Mouse (Mus musculus): ENCODE measurements at regions not wholly inside any gene's neighbourhood (a gene's known extent, or its start where the extent isn't known, plus 50 kb on each side); places are given as distances from the start of the nearest gene placed in this dataset.

DNA sequence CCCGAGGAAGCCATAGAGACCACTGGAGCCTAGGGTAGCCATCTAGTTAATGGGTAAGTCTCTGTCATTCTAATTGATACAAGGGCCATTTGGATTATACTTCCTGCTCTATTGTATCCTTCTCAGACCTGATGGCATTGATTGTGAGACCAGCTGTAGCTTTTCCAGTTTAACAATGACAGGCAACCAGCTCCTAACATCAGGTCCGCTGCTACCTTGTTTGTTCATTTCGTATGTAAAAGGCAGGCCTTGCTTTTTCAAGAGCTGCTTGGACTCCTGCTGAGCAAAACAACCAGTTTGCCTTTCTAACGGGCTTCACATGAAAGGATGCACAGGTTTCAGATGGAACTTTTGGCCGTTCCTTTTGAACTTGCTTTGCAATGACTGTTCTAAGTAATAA, 148.6 kb upstream of the Ercc4 start:
- no peak for TF ChIP-seq POLR2A (IDR thresholded peaks at IDR 0.05; ENCODE audit: insufficient read length, low read depth)
- TF ChIP-seq USF1 (IDR thresholded peaks at IDR 0.05; ENCODE audit: low read depth): no peak
- no peak for TF ChIP-seq CEBPB (IDR thresholded peaks at IDR 0.05; ENCODE audit: insufficient read depth, poor library complexity, severe bottlenecking)
- no peak for TF ChIP-seq POLR2AphosphoS2 (IDR thresholded peaks at IDR 0.05; ENCODE audit: insufficient read length, low read depth)
- no peak for TF ChIP-seq E2F4 (IDR thresholded peaks at IDR 0.05; ENCODE audit: insufficient read depth)
- TF ChIP-seq MYOG (IDR thresholded peaks at IDR 0.05; ENCODE audit: control insufficient read depth in 1 of 3, insufficient read depth in 1 of 3, insufficient read length in 2 of 3, low read depth in 2 of 3): no peak
- no peak for TF ChIP-seq MYOD1 (IDR thresholded peaks at IDR 0.05; ENCODE audit: control insufficient read depth in 1 of 3, insufficient read length in 2 of 3, low read depth in 2 of 3)
- TF ChIP-seq MAX (IDR thresholded peaks at IDR 0.05; ENCODE audit: low read depth): no peak
- no peak for TF ChIP-seq TCF3 (IDR thresholded peaks at IDR 0.05; ENCODE audit: insufficient read length, low read depth)
- TF ChIP-seq SRF (IDR thresholded peaks at IDR 0.05; ENCODE audit: control insufficient read depth, insufficient read length, low read depth): no peak

Measured in myocyte (in vitro differentiated cells).